Mouse (Mus musculus): ENCODE measurements around the gene Ighmbp2. TPM values are rescaled to one million over a fixed set of nuclear protein-coding genes. Genes with fewer than 3 reads are reported as not detected.
A peak's percentile ranks its signal among the peaks of the same experiment; 100 is the strongest.

Ighmbp2 gene
- total RNA-seq (2021) = 1 to 10 TPM; 9.4 to 9.5 TPM
- long read RNA-seq, experiment 1, full-length matches to known transcripts = 7 of 13 reads
- long read RNA-seq, experiment 1, partial matches to known transcripts = 3 of 13 reads
- long read RNA-seq, experiment 1, other reads (novel, unspliced or antisense) = 3 of 13 reads
- long read RNA-seq, experiment 2, full-length matches to known transcripts = 4 of 10 reads
- long read RNA-seq, experiment 2, partial matches to known transcripts = 4 of 10 reads
- long read RNA-seq, experiment 2, other reads (novel, unspliced or antisense) = 2 of 10 reads

DNA sequence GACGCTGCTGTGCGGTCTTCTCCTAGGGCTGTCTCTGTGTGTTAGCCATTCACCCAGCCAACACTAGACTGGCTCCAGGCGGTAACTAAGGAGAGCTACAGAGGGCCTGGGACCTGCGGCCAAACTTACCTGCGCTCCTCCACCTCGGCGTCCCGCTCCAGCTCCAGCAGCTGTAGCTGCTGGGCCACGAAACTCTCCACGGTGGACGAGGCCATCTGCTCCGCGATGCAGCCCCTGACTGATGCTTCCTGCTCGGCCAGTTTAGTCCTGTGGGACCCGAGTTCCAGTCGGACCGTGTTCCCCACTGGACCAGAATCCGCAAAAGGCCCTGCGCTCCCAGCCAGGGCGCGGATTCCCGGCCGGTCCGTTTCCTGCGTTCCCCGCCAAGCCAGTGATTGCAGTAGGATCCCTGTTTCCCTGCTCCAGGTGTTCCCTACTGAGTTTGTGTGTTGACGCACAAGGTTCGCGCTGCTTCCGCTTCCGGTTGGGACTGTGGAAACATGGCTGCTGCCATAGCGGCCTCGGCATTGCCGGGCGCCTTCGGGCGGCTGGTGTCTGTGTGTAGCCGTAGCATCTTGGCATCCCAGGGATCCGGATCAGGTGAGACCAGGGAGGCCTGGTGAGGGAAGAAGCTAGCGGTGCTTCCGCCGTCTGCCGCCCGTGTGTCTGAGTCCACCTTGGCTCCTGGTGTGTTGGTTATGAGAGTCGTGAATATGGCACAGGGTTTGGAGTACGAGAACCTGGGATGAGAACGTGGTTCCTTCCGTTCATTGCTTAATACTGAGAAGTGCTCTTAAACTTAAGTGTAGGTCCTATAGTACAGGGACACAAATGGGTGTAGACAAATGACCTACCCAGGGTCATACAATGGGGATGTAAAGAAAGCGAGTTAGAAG, at the start of gene Ighmbp2, which contains the start of gene Mrpl21:
TSS of gene Ighmbp2 (minus strand) at position 446 of the 896 bp plus-strand sequence.
TSS of gene Mrpl21 (plus strand) at position 330 of the 896 bp plus-strand sequence.
- peak; percentile 87 to 94 for DNase-seq (ENCODE audit: low spot score in 2 of 2)

DNA sequence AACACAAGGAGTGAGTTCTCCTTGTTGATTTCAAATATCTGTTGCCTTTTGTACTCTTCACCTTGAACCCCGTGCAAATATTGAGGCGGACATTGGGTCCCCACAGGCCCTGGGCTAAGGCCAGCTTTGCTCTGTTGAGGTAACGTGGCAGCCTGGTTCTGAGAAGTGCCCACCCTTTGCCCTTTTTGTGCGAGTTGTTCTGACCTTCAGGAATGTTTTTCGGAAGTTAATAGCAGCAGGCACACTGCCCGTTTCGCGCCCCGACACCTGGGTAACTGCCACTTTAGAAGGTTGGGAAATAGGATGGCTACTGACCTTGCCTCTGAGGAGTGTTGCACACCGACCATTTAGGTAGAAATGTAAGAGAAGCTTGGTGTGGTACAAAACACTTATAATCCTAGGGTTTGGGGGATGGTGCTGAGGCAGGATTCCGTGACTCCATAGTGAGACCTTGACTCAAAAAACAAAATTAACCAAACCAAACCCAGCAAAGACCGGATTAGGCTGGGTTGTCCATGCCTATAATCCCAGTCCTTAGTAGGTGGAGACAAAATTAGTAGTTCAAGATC, 43.7 kb upstream of the Ighmbp2 start:
- DNase-seq (ENCODE audit: low spot score in 2 of 2) = no peak

DNA sequence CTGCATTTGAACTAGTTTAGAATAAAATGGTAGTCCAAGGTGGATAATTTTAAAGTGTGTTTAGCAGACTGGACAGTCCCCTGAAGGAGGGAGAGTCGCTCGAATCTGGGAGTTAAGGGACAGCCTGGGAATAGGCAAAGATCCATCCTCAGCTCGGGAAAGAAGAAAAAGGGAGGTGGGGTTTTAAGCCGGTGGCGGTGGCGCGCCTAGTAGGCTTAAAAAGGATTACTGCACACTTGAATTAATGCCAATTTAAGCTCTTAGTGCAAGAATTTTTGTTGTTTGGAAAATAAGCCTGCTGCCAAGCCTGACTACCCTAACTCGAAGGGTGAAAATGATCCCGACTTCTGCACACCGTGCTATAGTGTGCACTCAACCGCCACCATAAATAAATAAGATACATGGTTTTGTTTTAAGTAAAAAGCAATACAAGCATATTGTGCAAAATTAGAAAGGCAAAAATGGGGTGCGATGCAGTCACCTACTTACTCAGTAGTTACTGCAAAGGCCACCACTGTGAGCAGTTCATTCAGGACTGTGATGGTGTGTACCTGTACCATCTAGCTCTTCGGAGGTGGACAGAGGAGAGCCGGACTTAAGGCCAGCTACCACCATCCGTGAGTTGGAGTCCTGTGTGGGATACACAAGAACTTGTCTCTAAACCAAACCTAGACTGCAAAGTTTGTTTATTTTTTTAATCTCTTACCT, 43.1 kb upstream of the Ighmbp2 start:
- DNase-seq (ENCODE audit: low spot score in 2 of 2) = no peak

DNA sequence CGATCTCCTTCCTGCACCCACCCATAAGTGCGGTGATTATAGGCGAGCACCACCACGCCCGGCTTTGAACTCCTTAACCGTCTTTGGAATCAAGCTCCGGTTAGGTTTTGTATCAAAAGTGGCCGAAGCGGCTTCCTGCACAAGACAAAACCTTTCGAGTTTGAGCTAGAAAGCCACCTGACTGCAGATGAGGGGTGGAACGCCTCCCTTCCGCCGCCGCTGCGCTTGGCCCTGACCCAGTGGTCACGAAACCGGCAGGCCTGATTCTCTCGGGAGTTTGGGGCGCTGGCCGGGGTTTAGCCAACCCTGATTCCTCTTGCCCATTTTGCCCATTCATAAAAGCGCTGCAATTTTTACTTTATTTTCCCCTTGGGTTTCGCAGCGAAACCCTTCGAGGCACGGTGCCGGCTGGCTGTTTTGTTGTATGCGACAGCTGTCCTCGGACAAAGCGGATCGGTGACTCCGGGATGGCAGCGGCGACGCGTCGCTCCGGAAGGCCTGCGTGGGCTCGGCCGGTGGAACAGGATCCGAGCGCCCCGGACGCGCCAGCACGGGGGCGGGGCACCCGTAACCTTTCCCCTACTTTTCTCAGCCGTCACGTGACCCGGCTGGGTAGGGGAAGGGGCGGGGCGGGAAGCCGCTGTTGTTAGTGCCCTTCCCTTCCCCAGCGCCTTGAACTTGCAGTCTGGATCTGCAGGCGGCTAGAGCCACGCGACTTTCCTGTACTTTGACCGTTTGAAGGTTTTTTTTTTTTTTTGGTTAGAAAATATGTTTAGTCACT, 42.3 kb upstream of the Ighmbp2 start:
- peak; percentile 46 to 69 for DNase-seq (ENCODE audit: low spot score in 2 of 2)

DNA sequence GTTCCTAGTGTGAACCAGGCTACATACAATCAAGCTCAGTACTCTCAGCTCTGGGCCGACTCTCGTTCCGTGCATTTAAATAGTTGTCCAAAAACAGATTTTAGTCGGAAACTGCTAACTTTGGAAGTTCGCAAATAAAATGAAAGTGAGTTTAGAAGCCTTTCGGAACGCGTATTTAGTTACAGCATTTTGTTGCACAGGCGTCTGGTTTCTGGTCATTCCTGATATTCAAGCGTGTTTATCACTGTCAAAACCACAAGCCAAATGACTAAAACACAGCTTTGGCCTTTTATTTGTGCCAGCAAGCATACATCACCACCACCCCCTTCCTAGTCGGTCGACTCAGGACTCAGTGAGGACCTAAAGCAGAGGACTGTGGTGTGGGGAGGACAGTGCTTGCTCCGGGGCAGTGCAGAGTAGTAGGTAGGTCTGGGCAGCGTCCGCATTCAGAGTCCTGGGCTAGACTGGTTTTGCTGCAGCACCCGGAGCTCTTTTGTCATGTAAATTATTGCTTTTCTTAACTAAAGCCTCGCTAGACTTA, 41.5 kb upstream of the Ighmbp2 start:
- peak in 1 of 2 experiments; percentile 8 for DNase-seq (ENCODE audit: low spot score in 2 of 2)

DNA sequence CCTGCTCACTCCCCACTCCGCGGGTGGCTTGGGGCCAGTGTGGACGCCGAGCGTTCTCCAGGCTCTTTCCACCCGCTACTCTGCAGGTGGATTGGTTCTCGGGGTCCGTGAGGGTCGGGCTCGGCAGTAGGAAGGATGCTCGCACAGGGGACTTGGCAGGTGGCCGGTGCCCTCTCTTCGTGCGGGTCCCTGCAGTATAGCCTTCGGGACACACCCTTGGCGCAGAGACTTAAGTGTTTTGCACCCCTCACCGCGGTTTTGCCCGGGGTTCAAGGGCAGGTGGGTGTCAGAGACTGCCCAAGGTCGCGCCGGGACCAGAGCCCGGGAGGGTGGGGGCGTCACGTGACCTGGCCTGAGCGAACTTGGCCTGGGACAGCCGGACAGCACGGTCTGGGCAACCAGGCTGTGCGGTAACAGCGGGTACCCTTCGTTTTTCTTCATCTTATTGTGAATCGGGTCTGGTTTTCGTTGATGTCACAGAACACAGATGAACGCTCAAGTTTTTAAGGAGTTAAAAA, 41.0 kb upstream of the Ighmbp2 start:
- peak; percentile 27 to 29 for DNase-seq (ENCODE audit: low spot score in 2 of 2)

DNA sequence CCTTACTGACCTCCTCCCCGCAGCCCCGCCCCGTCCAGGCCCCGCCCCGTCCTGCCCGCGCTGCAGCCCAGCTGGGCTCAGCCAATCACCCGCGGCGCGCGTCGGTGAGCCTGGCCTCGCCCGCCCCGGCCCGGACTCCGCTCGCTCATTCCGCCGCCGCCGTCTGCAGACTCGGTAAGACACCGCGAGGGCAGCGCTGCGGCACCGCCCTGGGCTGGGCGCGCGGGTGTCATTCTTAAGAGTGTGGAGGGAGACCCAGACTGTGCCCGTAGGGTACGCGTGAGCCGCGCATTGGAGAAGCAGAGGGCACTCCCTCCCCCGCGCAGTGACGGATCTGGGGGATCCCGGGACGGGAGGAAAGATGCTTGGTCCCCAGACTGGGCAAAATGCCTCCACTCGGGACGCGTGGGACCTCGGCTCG, 40.4 kb upstream of the Ighmbp2 start:
- peak; percentile 52 to 61 for DNase-seq (ENCODE audit: low spot score in 2 of 2)

DNA sequence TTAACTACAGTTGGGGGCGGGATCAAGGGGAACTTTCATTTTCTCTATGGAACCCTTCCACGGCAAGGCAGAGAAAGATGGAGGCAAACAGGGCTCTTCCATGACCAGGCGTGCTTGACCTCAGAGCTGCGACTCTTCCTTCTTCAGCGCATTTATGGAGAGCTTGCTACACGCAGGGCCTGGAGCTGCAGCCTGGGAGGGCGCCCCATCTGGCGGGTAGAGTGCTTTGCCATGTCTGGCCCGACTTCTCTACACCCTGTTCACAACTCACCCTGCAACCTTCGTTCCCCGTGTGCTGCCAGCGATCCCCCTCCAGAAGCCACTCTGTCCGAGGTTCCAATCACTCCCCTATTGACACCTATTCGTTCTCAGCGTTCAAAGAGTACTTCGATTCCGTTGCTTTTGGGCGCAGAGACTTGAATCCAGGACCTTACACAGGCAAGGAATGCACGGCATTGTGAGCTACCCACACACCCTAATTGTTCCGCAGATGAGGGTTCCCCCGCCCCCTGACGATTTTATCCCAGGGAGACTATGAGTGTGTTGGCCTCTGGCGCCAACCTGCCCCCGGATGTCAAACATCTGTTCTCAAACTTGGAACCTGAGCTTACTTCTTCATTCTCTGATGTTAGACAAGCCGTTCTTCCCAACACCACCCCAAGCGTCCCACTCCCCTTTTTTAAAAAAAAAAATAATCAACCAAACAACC, 39.6 kb upstream of the Ighmbp2 start, which contains the start of gene Cpt1a:
TSS of gene Cpt1a (plus strand) at position 74 of the 709 bp plus-strand sequence.
- DNase-seq (ENCODE audit: low spot score in 2 of 2) = peak in 1 of 2 experiments; percentile 16

DNA sequence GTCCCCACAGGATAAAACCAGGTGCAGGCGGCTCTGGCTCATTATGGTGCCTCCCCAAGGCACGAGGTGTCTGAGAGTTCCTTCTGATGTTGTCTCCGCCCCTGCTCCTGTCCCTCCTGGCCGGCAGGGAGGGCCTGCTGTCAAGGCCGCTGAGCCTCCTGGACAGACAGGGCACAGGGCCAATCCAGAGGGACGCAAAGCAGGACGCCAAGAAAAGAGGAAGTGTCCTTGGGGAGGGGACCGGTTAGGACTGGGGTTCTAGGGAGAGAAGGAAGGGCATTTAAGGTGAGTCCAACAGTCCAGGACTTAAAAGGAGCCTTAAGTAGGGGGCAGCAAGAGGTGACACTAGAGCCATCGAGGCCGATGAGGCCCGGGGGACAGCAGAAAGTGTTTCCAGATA, 38.8 kb upstream of the Ighmbp2 start:
- no peak for DNase-seq (ENCODE audit: low spot score in 2 of 2)

DNA sequence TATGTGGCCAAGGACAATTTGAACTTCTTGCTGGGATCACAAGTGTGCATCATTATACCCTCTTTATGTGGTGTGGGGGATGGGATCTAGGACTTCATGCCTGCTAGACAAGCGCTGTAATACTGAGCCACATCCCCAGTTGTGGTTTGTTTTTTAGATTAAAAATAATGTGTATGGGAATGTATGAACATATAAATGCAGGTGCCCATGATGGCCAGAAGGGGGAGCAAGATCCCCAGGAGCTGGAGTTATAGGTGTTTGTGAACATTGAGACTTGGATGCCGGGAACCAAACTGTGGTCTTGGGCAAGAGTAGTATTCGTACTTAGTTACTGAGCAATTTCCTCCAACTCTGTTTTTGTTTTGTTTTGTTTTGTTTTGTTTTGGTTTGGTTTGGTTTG, 38.0 kb upstream of the Ighmbp2 start:
- DNase-seq (ENCODE audit: low spot score in 2 of 2) = no peak

DNA sequence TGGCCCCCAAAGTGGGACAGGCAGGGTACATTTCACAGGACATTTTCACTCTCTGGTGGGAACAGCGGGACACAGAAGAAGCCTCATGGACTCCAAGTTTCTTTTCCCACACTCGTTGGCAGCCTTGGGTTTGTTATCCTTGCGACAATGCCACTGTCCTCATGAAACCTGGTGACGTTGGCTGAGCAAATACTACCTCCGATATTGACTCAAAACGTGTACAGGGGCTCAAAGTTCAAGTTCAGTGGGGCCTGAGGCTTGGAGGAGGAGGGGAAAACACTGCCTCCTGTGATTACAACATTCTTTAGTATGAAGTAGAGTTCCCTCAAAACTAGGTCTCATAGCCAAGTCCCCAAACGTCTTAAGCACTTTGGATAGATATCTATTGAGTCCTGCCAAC, 37.3 kb upstream of the Ighmbp2 start:
- no peak for DNase-seq (ENCODE audit: low spot score in 2 of 2)

DNA sequence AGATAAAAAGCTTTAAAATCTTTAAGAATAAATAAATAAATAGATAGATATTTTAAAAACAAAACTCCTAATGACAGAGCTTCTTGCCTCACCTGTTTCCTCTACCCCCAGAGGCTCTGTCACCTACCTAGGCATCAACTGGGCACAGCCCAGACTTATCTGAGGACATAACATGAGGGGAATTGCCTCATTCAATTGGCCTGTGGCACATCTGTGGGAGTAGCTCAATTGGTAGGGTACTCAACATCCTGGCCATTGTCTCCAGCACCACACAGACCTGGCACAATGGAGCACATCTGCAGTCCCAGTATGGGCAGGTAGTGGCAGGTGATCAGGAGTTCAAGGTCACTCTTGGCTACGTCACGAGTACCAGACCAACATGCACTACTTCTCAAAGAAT, 36.5 kb upstream of the Ighmbp2 start:
- DNase-seq (ENCODE audit: low spot score in 2 of 2) = no peak

DNA sequence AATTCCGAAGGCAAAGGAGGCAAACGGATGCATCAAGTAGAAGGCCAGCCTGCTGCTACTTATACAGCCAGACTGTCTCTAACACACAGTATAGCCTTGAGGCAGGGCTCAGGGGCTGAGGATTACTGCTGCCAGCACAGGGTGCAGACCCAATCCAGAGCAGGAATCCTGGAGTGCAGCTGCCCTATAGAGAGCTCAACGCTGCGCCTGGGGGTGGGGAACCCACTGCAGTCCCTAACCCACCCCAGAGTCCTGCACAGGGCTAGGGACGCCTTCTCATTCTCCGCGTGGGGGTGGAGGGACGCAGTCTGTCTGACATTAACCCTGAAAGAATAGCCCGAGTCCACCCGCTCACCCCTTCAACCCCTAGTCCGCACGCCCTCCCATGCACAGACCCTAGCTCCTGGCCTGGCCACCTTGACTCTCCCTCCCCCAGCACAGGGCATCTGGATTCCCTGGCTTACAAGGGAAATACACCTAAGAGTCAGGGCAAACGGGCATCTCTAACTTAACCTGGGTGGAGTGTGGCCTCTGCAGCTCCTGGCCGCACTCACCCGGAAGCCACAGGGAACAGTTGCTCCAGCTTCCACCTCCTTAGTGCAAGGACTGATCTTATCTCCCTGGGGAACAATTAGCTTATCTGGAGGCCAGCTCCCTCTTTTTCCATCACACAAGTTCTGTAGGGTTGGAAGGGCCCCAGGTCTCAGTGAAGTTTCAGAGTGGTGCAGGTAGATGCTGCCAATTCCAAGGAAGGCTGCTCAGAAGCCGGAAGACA, 24.5 kb upstream of the Ighmbp2 start:
- DNase-seq (ENCODE audit: low spot score in 2 of 2) = no peak

DNA sequence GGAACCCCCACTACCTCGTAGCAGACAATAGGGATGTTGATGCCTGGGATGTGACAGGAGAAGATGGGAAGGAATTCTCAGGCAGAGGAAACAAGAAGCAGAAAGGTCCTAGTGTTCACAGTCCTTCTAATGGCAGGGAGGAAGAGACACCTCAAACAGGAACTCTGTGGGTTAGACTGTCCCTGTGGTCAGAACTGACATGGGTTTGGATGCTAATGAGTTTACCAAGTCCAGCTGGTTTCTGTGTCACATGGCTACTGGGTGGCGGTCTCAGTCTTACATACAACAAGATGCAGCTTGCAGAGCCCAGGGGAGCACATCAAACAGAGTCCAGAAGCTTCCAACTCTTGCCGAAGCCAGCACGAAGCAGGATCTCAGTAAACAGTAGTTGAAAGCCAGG, 21.2 kb upstream of the Ighmbp2 start:
- DNase-seq (ENCODE audit: low spot score in 2 of 2) = no peak

DNA sequence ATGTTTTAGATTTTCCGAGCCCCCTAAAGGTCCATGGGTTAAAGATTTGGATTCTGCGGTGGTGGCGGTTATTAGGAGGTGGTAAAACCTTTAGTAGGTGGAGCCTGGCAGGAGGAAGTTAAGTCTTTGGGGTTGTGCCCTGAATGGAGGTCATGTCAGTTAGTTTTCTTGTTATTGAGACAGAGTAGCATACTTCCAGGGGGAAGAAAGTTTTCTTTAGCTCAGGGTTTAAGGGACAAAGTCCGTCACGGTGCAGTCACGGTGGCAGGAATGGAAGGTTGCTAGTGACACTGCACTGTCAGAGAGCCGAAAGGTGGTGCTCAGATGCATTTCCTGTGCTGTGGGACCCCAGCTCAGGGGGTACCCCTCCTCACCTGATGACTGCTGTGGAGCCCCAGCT, 15.0 kb upstream of the Ighmbp2 start:
- no peak for DNase-seq (ENCODE audit: low spot score in 2 of 2)

DNA sequence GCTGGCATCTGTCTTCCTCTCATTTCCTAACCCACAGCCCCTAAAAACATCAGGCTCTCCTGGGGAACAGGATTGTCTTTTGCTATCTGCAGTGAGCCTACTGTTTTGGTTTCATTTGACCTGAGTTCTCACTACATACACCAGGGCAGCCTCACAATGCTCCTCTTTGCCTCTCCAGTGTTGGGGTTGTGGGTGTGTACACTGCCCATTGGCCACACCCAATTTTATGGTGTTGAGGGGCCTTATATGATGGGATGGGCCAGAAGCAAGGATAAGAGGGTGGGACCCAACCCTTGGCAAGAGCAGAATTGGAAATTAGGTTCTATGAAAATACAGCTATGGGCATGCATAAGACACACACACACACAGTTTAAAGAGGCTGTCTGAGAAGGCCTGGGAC, 14.2 kb upstream of the Ighmbp2 start:
- no peak for DNase-seq (ENCODE audit: low spot score in 2 of 2)

DNA sequence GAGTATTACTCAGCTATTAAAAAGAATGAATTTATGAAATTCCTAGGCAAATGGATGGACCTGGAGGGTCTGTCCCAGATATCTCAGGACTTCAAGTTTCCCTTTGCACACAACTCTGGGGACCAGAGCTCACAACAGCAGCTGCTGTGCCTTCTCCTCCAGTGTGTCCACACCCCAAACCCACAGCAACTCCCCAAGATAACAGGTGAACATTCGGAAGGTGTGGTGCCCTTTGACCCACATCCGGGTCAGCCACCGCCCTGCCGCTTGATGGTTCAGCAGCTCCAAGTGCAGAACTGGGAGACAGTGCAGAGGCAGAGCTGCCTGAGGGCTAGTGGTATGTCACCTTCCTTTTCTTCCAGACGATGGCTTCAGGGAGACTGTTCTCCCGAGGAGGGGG, 12.4 kb upstream of the Ighmbp2 start:
- DNase-seq (ENCODE audit: low spot score in 2 of 2) = no peak

DNA sequence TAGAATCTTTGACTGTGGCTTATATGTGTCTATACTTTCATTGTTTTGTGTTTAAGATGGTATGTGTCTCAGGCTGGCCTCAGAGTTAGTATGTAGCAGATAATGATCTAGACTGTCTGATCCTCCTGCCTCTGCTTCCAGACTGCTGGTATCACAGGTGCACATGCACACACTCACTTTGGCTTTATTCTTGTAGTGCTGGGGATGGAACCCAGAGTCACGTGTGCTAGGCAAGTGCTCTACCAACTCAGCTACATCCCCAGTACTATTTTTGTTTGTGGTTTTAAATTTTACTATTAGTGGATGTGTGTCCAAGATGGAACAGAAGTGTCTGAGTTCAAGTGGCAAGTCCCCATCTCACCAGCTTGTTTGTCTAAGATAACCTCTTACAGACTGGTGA, 10.2 kb upstream of the Ighmbp2 start:
- DNase-seq (ENCODE audit: low spot score in 2 of 2) = no peak

All from left cerebral cortex, adult 18-20 months (tissue).